Mouse (Mus musculus): ENCODE results near the gene Sall2. TPM values are rescaled to one million over a fixed set of nuclear protein-coding genes. Genes with fewer than 3 reads are reported as not detected.
"Not testable (repeated sequence)": the region's sequence is repeated elsewhere in the genome, so short reads cannot be mapped to it uniquely, and the experiment has no call there.

Sall2 gene
- under 1 TPM; 0.34 to 0.65 (median 0.54) TPM for total RNA-seq (2022)

- no peak for DNase-seq (ENCODE audit: low spot score in 2 of 2)
These were observed at the start of gene Sall2 for GRCm38 (mm10) chr14:52327910-52328812. TSS of gene Sall2 (minus strand) at chr14:52328762.

GRCm38 (mm10) chr14:52368741-52369140 is 40.2 kb upstream of the Sall2 start:
- no peak for DNase-seq (ENCODE audit: low spot score in 2 of 2)

GRCm38 (mm10) chr14:52356308-52356707 is 27.7 kb upstream of the Sall2 start, which contains the start of gene Olfr1513:
TSS of gene Olfr1513 (minus strand) at chr14:52356408.
- no peak for DNase-seq (ENCODE audit: low spot score in 2 of 2)

GRCm38 (mm10) chr14:52339512-52339852 is 10.9 kb upstream of the Sall2 start:
- no peak for DNase-seq (ENCODE audit: low spot score in 2 of 2)

GRCm38 (mm10) chr14:52338751-52339511 is 10.4 kb upstream of the Sall2 start:
- DNase-seq (ENCODE audit: low spot score in 2 of 2) = no peak

- no peak for DNase-seq (ENCODE audit: low spot score in 2 of 2)
These were observed 3.6 kb upstream of the Sall2 start for GRCm38 (mm10) chr14:52332171-52332570.

- DNase-seq (ENCODE audit: low spot score in 2 of 2) = no peak
These were observed 2.6 kb upstream of the Sall2 start for GRCm38 (mm10) chr14:52331069-52331750.

- DNase-seq (ENCODE audit: low spot score in 2 of 2) = no peak
These were observed 1.1 kb downstream of the Sall2 start for GRCm38 (mm10) chr14:52327375-52327901.

- no peak for DNase-seq (ENCODE audit: low spot score in 2 of 2)
These were observed 2.7 kb downstream of the Sall2 start for GRCm38 (mm10) chr14:52325890-52326289.

- DNase-seq (ENCODE audit: low spot score in 2 of 2) = no peak
These were observed 9.2 kb downstream of the Sall2 start for GRCm38 (mm10) chr14:52319361-52319760.

- DNase-seq (ENCODE audit: low spot score in 2 of 2) = no peak
These were observed 11.9 kb downstream of the Sall2 start for GRCm38 (mm10) chr14:52316441-52317225.

- DNase-seq (ENCODE audit: low spot score in 2 of 2) = peak in 1 of 2 experiments; percentile 13
These were observed 12.6 kb downstream of the Sall2 start for GRCm38 (mm10) chr14:52315792-52316440.

- DNase-seq (ENCODE audit: low spot score in 2 of 2) = no peak
These were observed 13.2 kb downstream of the Sall2 start for GRCm38 (mm10) chr14:52315283-52315780.

- DNase-seq (ENCODE audit: low spot score in 2 of 2) = no peak
These were observed 13.8 kb downstream of the Sall2 start for GRCm38 (mm10) chr14:52314808-52315150.

- DNase-seq (ENCODE audit: low spot score in 2 of 2) = no peak
These were observed 14.4 kb downstream of the Sall2 start for GRCm38 (mm10) chr14:52313931-52314807.

GRCm38 (mm10) chr14:52310906-52311305 is 17.7 kb downstream of the Sall2 start:
- no peak for DNase-seq (ENCODE audit: low spot score in 2 of 2)

- DNase-seq (ENCODE audit: low spot score in 2 of 2) = not testable (repeated sequence)
These were observed 18.2 kb downstream of the Sall2 start for GRCm38 (mm10) chr14:52310343-52310742.

GRCm38 (mm10) chr14:52306100-52306499 is 22.5 kb downstream of the Sall2 start:
- DNase-seq (ENCODE audit: low spot score in 2 of 2) = no peak

GRCm38 (mm10) chr14:52304644-52305271 is 23.8 kb downstream of the Sall2 start, which contains the start of gene Mettl3:
TSS of gene Mettl3 (minus strand) at chr14:52305128.
- peak; percentile 84 to 89 for DNase-seq (ENCODE audit: low spot score in 2 of 2)

All from gastrocnemius, adult 8-10 months (tissue).